Mouse (Mus musculus): ENCODE measurements around the gene Dnm1l.

- TF ChIP-seq CTCF (conservative IDR thresholded peaks at IDR 0.05; ENCODE audit: low read length) (no peak), POU5F1 (IDR thresholded peaks at IDR 0.05; ENCODE audit: borderline replicate concordance, low read length) (no peak)
Observed at GRCm38 (mm10) chr16:16325775-16326336, 32.9 kb downstream of the Dnm1l start.
